Mouse (Mus musculus): ENCODE data around the gene Lhfp. TPM values are rescaled to one million over a fixed set of nuclear protein-coding genes. Genes with fewer than 3 reads are reported as not detected.

The Lhfp gene
- polyA plus RNA-seq (2015; fragmentation: Nextera tagmentation; extraction: Ambion mirVana), result 4.3 and 4.5 TPM in 2 replicates

DNA sequence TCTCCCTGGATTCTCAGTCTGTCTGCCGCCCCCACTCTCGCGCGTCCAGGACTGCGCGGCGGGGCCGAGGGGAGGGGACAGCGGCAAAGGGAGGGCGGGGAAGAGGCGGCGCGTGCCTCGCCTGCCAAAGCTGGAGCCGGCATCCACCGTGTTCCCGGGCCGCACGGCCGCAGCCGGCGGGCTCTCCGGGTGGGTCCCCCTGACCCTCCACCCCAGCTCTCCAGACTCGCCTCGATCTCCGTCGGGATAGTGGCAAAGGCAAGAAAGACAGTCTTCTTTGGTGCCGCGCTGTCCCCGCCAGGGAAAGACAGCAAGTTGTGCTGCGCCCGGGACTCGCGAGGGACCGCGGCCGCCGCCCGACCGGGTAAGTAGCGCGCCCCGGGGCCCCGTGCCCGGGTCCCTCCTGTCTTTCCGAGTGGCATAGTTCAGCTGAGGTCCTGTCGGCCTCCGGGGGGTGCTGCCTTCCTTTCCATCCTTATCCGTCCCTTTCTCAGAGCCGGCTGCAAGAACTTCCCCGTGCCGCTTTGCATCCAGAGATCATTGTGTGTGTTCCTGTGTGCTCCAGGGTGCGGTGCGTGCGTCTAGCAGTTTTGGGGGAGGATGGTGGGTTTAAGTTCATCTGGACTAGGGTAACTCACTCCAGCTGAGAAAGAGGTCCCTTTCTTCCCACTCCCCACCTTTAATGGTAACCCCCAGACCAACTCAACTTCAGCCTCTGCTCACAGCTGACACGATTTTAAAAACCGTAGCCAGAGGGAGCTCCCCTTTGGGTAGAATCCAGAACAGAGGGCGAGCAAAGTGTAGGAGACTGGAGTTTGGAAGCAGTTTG, at the start of gene Lhfp:
Lhfp (plus strand) TSS at position 118 of the 829 bp plus-strand sequence.
- no peak for DNase-seq
- no peaks in the 10 kb centered on the region for H3K9me3 ChIP-seq (replicated peaks)
- H3K4me1 ChIP-seq (replicated peaks), result peaks cover 3% of the 10 kb centered on the region; the same call in 1 of the 2 replicates
- under 1% methylated on average over 51 of the region's 58 CpGs for WGBS (ENCODE audit: insufficient replicate concordance)
- H3K4me3 ChIP-seq (replicated peaks), result peak within 1 kb of the TSS; percentile 52
- no peak within 1 kb of the TSS for H3K27ac ChIP-seq
- ATAC-seq (ENCODE audit: low read depth), result peak; percentile 34; the same call in 1 of the 2 replicates
- peaks cover 64% of the 10 kb centered on the region for H3K27me3 ChIP-seq
- H3K36me3 ChIP-seq, result no peaks in the 10 kb centered on the region
- H3K4me2 ChIP-seq, result peak within 1 kb of the TSS; percentile 66
- H3K9ac ChIP-seq, result peak within 1 kb of the TSS; percentile 2; the same call in 1 of the 2 replicates

DNA sequence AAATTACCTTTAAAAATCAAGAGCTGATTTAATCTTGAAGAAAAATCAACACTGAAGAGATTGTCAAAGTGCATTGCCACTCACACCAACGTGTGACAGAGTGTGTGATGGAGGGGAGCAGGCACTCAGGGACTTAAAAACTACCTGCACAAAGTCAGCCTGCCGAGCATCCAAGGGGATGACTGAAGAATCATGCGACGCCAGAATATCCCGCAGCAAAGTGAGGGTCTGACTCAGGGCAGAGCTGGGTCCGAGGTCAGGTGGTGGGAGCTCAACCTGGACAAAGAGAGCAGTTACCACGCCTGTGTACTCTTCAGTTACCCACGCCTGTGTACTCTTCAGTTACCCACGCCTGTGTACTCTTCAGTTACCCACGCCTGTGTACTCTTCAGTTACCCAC, 48.0 kb upstream of the Lhfp start:
- H3K36me3 ChIP-seq, result peaks cover 28% of the 10 kb centered on the region
- H3K4me3 ChIP-seq (replicated peaks), result no peak overlapping the region
- DNase-seq, result no peak
- no peak overlapping the region for H3K4me2 ChIP-seq
- H3K9me3 ChIP-seq (replicated peaks), result no peaks in the 10 kb centered on the region
- WGBS (ENCODE audit: insufficient replicate concordance), result 80% methylated on average over 10 of the region's 10 CpGs
- ATAC-seq (ENCODE audit: low read depth), result no peak
- H3K4me1 ChIP-seq (replicated peaks), result no peaks in the 10 kb centered on the region
- no peak overlapping the region for H3K9ac ChIP-seq
- H3K27ac ChIP-seq, result no peak overlapping the region
- H3K27me3 ChIP-seq, result no peaks in the 10 kb centered on the region

DNA sequence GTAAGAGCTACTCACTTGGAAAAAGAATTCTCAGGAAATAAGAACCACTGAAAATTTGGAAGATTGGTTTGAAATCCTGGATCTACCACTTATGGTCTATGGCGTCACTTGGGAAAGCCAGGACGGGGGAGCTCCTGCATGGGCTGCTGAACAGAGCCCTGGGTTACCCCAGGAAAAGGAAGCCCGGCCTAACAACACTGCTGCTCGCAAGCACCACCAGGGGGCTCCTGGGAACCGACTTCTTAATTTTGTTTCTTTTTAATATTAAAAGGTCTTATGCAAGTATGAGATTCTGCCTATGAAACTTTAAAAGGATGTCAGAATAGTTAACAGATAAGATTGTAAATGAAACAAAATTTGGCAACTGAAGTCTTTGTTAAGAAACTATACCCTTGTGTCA, 46.7 kb upstream of the Lhfp start:
- Histone ChIP-seq H3K27me3 (no peaks in the 10 kb centered on the region), H3K4me1 (replicated peaks) (no peaks in the 10 kb centered on the region), H3K36me3 (peaks cover 19% of the 10 kb centered on the region), H3K9ac (no peak overlapping the region), H3K4me2 (no peak overlapping the region), H3K4me3 (replicated peaks) (no peak overlapping the region), H3K9me3 (replicated peaks) (no peaks in the 10 kb centered on the region), H3K27ac (no peak overlapping the region)
- ATAC-seq (ENCODE audit: low read depth) (no peak), DNase-seq (no peak)
- 61% methylated on average over 5 of the region's 5 CpGs for WGBS (ENCODE audit: insufficient replicate concordance)

DNA sequence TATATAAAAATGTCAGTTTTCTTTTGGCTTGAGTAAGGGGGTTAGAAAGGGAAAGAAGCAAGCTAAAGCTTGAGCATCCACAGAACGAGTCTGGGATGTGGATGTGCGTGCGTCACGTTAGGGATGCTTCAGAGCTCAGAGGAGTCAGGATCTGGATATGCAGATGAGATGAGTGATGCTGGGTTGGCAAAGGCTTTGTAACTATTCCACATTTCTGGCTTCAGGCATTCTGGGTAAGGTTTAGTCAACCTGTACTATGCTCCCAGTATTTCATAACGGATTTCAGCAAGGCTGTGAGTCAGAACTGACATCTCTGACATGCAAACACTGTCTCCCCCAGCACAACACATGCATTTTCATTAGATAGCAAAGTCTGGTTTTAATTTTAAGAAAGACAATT, 44.7 kb upstream of the Lhfp start:
- Histone ChIP-seq H3K27me3 (no peaks in the 10 kb centered on the region), H3K4me2 (no peak overlapping the region), H3K27ac (no peak overlapping the region), H3K4me1 (replicated peaks) (no peaks in the 10 kb centered on the region), H3K36me3 (peaks cover 32% of the 10 kb centered on the region), H3K9me3 (replicated peaks) (no peaks in the 10 kb centered on the region), H3K4me3 (replicated peaks) (no peak overlapping the region), H3K9ac (no peak overlapping the region)
- DNase-seq, result no peak
- WGBS (ENCODE audit: insufficient replicate concordance), result 75% methylated on average over 5 of the region's 5 CpGs
- ATAC-seq (ENCODE audit: low read depth), result no peak

DNA sequence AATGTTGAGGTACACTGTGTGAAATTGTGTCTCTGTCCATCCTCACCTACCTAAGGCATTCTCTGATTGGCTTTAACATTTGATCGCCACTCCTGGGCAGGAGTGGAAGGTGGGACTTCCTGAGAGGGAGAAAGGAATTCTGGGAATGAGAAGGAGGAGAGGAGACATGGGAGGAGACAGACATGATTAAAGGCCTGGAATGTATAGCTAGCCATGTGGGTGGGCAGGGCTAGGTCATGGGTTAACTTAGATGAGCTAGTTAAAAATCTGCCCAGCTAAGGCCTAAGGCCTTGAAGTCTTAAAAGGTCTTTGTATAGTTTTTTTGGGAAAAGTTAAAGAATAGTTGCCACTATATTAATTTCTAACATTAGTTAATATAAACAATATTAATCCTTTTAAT, 43.9 kb upstream of the Lhfp start:
- Histone ChIP-seq H3K27ac (no peak overlapping the region), H3K9me3 (replicated peaks) (no peaks in the 10 kb centered on the region), H3K4me3 (replicated peaks) (no peak overlapping the region), H3K27me3 (no peaks in the 10 kb centered on the region), H3K9ac (no peak overlapping the region), H3K4me2 (no peak overlapping the region), H3K36me3 (peaks cover 39% of the 10 kb centered on the region), H3K4me1 (replicated peaks) (no peaks in the 10 kb centered on the region)
- 68% methylated on average over 1 of the region's 1 CpGs for WGBS (ENCODE audit: insufficient replicate concordance)
- ATAC-seq (ENCODE audit: low read depth) (no peak), DNase-seq (no peak)

DNA sequence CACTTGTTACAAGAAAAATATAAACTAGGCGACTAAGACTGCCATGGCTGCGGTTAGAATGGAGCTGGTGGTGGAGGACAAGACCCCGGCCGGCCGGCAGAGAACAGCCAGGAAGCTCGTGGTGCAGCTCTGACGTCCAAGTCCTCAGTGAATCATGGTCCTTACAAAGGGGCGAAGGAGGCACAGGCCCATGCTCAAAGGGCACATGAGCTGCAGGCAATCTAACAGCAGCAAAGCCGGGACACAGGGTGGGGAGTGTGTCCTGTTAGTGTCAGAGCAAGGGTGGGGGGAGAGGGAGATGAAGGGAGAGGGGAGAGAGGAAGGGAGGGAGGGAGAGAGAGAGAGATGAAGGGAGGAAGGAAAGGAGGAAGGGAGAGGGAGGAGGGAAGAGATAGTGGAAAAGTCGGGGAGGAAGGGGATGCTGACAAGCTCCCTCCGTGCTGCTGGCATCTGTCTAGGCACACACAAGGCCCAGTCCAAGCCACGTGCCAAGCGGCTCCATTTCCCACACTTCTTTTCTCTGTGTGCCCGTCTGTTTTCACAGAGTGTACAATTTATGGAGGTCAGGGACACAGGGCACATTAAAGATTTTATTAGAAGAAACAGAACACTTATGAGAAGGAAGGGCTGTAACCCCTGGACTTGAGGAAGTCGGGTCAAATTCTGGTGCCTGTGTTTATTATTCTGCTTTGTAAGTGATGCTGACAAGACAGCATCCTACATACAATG, 42.1 kb upstream of the Lhfp start:
- Histone ChIP-seq H3K4me2 (no peak overlapping the region), H3K27ac (no peak overlapping the region), H3K9ac (no peak overlapping the region), H3K4me3 (replicated peaks) (no peak overlapping the region), H3K27me3 (no peaks in the 10 kb centered on the region), H3K36me3 (peaks cover 34% of the 10 kb centered on the region), H3K9me3 (replicated peaks) (no peaks in the 10 kb centered on the region), H3K4me1 (replicated peaks) (no peaks in the 10 kb centered on the region)
- WGBS (ENCODE audit: insufficient replicate concordance), result 69% methylated on average over 15 of the region's 15 CpGs
- ATAC-seq (ENCODE audit: low read depth), result no peak
- DNase-seq, result no peak

DNA sequence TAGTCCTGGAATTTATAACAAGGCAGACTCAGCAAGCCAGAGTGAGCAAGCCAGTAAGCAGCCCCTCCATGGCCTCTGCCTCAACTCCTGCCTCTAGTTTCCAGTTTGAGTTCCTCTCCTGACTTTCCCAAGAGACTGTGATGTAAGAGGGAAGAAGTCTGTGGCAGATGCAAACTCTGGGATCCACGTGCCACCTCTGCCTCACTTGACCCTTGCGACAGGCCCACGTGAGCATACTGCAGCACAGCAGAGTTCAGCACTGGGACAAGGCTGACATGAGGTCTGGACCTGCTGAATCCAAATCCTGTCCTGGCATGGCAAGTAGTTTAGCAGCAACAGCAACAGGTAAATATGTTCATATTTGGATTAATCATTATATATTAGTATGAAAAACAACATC, 41.3 kb upstream of the Lhfp start:
- WGBS (ENCODE audit: insufficient replicate concordance), result 84% methylated on average over 3 of the region's 3 CpGs

DNA sequence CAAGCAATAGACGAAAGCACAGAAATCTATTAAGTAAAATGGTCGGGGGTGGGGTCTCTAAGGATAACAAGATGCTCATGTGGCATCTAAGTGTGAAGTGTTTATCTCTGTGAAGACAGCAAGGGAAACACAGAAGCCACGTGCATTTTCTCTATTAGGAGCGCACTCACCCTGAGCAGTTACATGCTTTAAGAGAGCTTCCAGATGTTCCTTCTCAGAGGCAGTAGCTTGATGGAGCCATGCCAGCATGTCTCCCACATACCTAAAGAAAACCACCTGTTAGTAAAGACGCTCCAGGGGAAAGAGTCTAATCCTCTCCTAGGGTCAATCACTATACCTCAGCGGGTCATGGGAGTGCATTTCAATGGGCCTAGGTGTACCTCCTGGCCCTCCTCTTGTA, 39.3 kb upstream of the Lhfp start:
- H3K27me3 ChIP-seq, result no peaks in the 10 kb centered on the region
- H3K27ac ChIP-seq, result no peak overlapping the region
- peaks cover 34% of the 10 kb centered on the region for H3K36me3 ChIP-seq
- no peaks in the 10 kb centered on the region for H3K4me1 ChIP-seq (replicated peaks)
- ATAC-seq (ENCODE audit: low read depth) (no peak), DNase-seq (no peak)
- H3K9me3 ChIP-seq (replicated peaks), result no peaks in the 10 kb centered on the region
- no peak overlapping the region for H3K9ac ChIP-seq
- WGBS (ENCODE audit: insufficient replicate concordance), result 71% methylated on average over 6 of the region's 6 CpGs
- H3K4me2 ChIP-seq, result no peak overlapping the region
- H3K4me3 ChIP-seq (replicated peaks), result no peak overlapping the region

More for the DNA sequence above, 41.3 kb upstream of the Lhfp start:
- peaks cover 34% of the 10 kb centered on the region for H3K36me3 ChIP-seq
- DNase-seq, result no peak
- H3K27me3 ChIP-seq, result no peaks in the 10 kb centered on the region
- no peaks in the 10 kb centered on the region for H3K4me1 ChIP-seq (replicated peaks)
- no peak for ATAC-seq (ENCODE audit: low read depth)
- H3K4me3 ChIP-seq (replicated peaks), result no peak overlapping the region
- no peaks in the 10 kb centered on the region for H3K9me3 ChIP-seq (replicated peaks)
- H3K27ac ChIP-seq, result no peak overlapping the region
- H3K4me2 ChIP-seq, result no peak overlapping the region
- H3K9ac ChIP-seq, result no peak overlapping the region

DNA sequence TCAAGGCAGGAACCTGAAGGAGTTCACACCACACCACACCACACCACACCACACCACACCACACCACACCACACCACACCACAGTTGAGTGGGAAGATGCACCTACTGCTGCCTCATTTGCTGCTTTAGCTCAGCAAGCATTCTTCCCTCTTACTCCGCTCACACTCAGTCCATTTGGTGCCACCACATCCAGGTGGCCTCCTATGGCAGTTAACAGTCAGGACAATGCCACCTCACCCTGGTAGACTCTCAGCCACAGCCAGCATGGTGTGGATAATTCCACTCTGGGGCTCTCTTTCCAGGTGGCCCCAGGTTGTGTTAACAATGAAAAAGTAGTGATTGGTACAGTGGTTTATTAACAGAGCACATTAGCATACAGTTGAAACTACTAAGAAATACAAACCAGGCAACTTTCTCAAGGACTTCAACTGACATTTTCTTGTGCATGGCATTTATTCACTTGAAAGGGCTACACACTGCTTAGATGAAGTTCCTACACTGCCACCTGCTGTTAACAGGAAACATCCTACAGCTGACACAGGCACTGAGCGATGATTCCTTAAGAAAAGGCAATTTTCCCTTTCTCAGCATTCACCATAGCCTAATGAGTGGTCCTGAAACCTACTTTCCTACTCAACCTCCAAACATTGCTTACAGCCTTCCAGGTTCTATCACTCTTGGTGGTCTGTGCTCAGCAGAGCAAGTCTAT, 36.8 kb upstream of the Lhfp start:
- H3K4me2 ChIP-seq, result no peak overlapping the region
- no peak for ATAC-seq (ENCODE audit: low read depth)
- H3K27me3 ChIP-seq, result no peaks in the 10 kb centered on the region
- no peak for DNase-seq
- no peak overlapping the region for H3K27ac ChIP-seq
- H3K36me3 ChIP-seq, result peaks cover 43% of the 10 kb centered on the region
- no peak overlapping the region for H3K4me3 ChIP-seq (replicated peaks)
- H3K9me3 ChIP-seq (replicated peaks), result no peaks in the 10 kb centered on the region
- no peaks in the 10 kb centered on the region for H3K4me1 ChIP-seq (replicated peaks)
- no peak overlapping the region for H3K9ac ChIP-seq
- 63% methylated on average over 2 of the region's 2 CpGs for WGBS (ENCODE audit: insufficient replicate concordance)

DNA sequence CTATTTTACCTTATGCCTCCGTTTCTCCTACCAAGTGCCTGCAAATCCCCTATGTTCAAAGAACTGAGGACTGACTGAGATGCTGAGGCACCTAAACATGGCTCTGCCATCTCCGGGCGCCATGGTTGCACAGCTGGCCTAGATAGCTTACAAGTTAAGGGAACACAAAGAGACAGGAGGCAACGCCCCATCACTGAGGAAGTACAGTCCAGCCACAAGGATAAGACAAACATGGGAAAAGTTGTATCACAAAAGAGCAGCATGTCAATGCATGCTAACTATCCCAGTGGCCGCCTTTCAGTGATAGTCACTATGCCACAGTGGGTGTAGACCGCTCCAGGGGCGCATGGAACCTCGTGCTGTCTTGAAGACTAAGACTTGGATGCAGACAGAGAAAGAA, 33.9 kb upstream of the Lhfp start:
- 78% methylated on average over 8 of the region's 8 CpGs for WGBS (ENCODE audit: insufficient replicate concordance)
- no peak overlapping the region for H3K4me2 ChIP-seq
- DNase-seq, result no peak
- H3K9me3 ChIP-seq (replicated peaks), result no peaks in the 10 kb centered on the region
- no peak overlapping the region for H3K27ac ChIP-seq
- H3K27me3 ChIP-seq, result no peaks in the 10 kb centered on the region
- no peak overlapping the region for H3K9ac ChIP-seq
- ATAC-seq (ENCODE audit: low read depth), result no peak
- H3K36me3 ChIP-seq, result peaks cover 27% of the 10 kb centered on the region
- no peak overlapping the region for H3K4me3 ChIP-seq (replicated peaks)
- no peaks in the 10 kb centered on the region for H3K4me1 ChIP-seq (replicated peaks)
